Mouse (Mus musculus) forebrain, embryonic 13.5 days (tissue): ENCODE measurements around the gene Arhgap30. TPM values are rescaled to one million over a fixed set of nuclear protein-coding genes. Genes with fewer than 3 reads are reported as not detected.

Experiments
- ATAC-seq: fragments of 200-750 bp; cut with Nextera tagmentation; 2 replicates; pipeline ENCODE4 v1.8.0; 2017
- H3K27ac ChIP-seq: fragments of 300-500 bp; sonication (generic); 2 replicates; pipeline ENCODE4 v1.5.1; 2015; ENCODE audit warnings: inconsistent platforms, mild to moderate bottlenecking, moderate library complexity
- H3K27me3 ChIP-seq: fragments of 300-500 bp; sonication (generic); 2 replicates; pipeline ENCODE4 v1.6.1; 2015; ENCODE audit warnings: mild to moderate bottlenecking, inconsistent platforms
- H3K36me3 ChIP-seq: fragments of 300-500 bp; sonication (generic); 2 replicates; pipeline ENCODE4 v1.6.1; 2015; ENCODE audit warnings: mild to moderate bottlenecking, inconsistent platforms; ENCODE audit not compliant: poor library complexity, severe bottlenecking
- H3K4me1 ChIP-seq: fragments of 300-500 bp; sonication (generic); 2 replicates; pipeline ENCODE4 v1.6.1; 2015; ENCODE audit warnings: inconsistent platforms
- H3K4me2 ChIP-seq: fragments of 300-500 bp; sonication (generic); 2 replicates; pipeline ENCODE4 v1.6.1; 2015; ENCODE audit warnings: inconsistent platforms, mild to moderate bottlenecking, moderate library complexity
- H3K4me3 ChIP-seq: fragments of 300-500 bp; sonication (generic); 2 replicates; pipeline ENCODE4 v1.5.1; 2015; ENCODE audit warnings: mild to moderate bottlenecking, inconsistent platforms
- H3K9ac ChIP-seq: fragments of 300-500 bp; sonication (generic); 2 replicates; pipeline ENCODE4 v1.6.1; 2015; ENCODE audit warnings: mild to moderate bottlenecking, inconsistent platforms
- H3K9me3 ChIP-seq: fragments of 300-500 bp; sonication (generic); replicated peaks from 2 replicates; pipeline ENCODE4 v1.6.1; 2016; ENCODE audit warnings: inconsistent platforms
- WGBS: fragments of 180-500 bp; shearing (Covaris S2); methylation state at CpG from one replicate; pipeline ENCODE4 v1.1.7; 2015; 5-methylcytosine and 5-hydroxymethylcytosine counted together
- polyA plus RNA-seq: library from polyadenylated mRNA; unstranded; fragments of >200 nt; fragmentation: Nextera tagmentation; extraction: Ambion mirVana; gene quantifications from 2 replicates; pipeline ENCODE4 v1.2.1, GENCODE M21; 2015

Gene Arhgap30
- polyA plus RNA-seq, 1 experiment from 2014 or later: 0.36 TPM

- 17% methylated on average over 3 of the region's 3 CpGs for WGBS
- ATAC-seq: peak; percentile 11; the same call in 1 of the 2 replicates
- peaks cover 21% of the 10 kb centered on the region for H3K4me1 ChIP-seq
Measured at GRCm38 (mm10) chr1:171412446-171412845, 23.7 kb downstream of the Arhgap30 start.

GRCm38 (mm10) chr1:171413608-171414007, 24.9 kb downstream of the Arhgap30 start:
- H3K4me3 ChIP-seq: peak overlapping the region; percentile 92; the same call in 1 of the 2 replicates
- ATAC-seq: no peak
- H3K27ac ChIP-seq: no peak overlapping the region
- peak overlapping the region; percentile 60; the same call in 1 of the 2 replicates for H3K4me2 ChIP-seq
- H3K9me3 ChIP-seq: no peaks in the 10 kb centered on the region
- peaks cover 8% of the 10 kb centered on the region; the same call in 1 of the 2 replicates for H3K27me3 ChIP-seq
- peaks cover 21% of the 10 kb centered on the region for H3K4me1 ChIP-seq
- H3K36me3 ChIP-seq: peaks cover 41% of the 10 kb centered on the region
- H3K9ac ChIP-seq: 0 out of 2 replicates have a peak overlapping the region, but pooled peaks have one; percentile 12
- 75% methylated on average over 8 of the region's 8 CpGs for WGBS

More at GRCm38 (mm10) chr1:171412446-171412845, 23.7 kb downstream of the Arhgap30 start:
- Histone ChIP-seq H3K4me2 (peak overlapping the region; percentile 60), H3K9ac (peak overlapping the region; percentile 98), H3K36me3 (peaks cover 30% of the 10 kb centered on the region), H3K9me3 (no peaks in the 10 kb centered on the region), H3K4me3 (peak overlapping the region; percentile 92), H3K27ac (peak overlapping the region; percentile 92), H3K27me3 (peaks cover 19% of the 10 kb centered on the region)

DNA sequence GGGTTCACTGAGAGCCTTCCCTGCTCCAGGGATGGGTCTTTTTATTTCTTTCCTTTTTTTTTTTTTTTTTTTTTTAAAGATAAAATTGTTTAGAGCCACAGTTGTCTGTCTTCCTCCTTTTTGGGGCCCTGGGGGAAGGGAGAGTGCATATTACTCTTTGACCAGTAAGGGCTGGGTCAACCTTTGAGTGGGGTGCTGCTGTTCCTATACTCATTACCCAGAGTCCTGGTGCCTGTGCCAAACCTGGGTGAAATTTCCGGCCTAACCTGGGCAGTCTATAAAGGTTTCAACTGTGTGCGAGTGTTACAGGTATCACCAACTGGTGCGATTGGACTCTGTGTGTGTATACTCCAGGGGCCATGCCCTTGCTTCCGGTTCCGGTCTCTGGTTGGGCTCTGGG, 29.9 kb downstream of the Arhgap30 start, which contains the start of gene Tstd1:
TSS of gene Tstd1 (plus strand) at position 213 of the 400 bp plus-strand sequence.
- 94% methylated on average over 5 of the region's 5 CpGs for WGBS

GRCm38 (mm10) chr1:171419291-171419882, 30.6 kb downstream of the Arhgap30 start:
- H3K4me2 ChIP-seq: no peak overlapping the region
- peaks cover 70% of the 10 kb centered on the region for H3K36me3 ChIP-seq
- ATAC-seq: peak; percentile 19; the same call in 1 of the 2 replicates
- no peaks in the 10 kb centered on the region for H3K27me3 ChIP-seq
- 0 out of 2 replicates have a peak overlapping the region, but pooled peaks have one; percentile 10 for H3K27ac ChIP-seq
- 59% methylated on average over 12 of the region's 12 CpGs for WGBS
- peaks cover 2% of the 10 kb centered on the region for H3K4me1 ChIP-seq
- H3K9me3 ChIP-seq: no peaks in the 10 kb centered on the region
- H3K9ac ChIP-seq: no peak overlapping the region
- H3K4me3 ChIP-seq: no peak overlapping the region

More for the DNA sequence above, 29.9 kb downstream of the Arhgap30 start, which contains the start of gene Tstd1:
- Histone ChIP-seq H3K27me3 (no peaks in the 10 kb centered on the region), H3K27ac (0 out of 2 replicates have a peak within 1 kb of the TSS, but pooled peaks have one; percentile 10), H3K9ac (no peak within 1 kb of the TSS), H3K4me3 (no peak within 1 kb of the TSS), H3K36me3 (peaks cover 72% of the 10 kb centered on the region), H3K4me1 (peaks cover 9% of the 10 kb centered on the region), H3K4me2 (no peak within 1 kb of the TSS), H3K9me3 (no peaks in the 10 kb centered on the region)
- no peak for ATAC-seq

- H3K9me3 ChIP-seq: no peaks in the 10 kb centered on the region
- WGBS: 76% methylated on average over 5 of the region's 5 CpGs
- H3K4me3 ChIP-seq: no peak overlapping the region
- no peak overlapping the region for H3K4me2 ChIP-seq
- peaks cover 66% of the 10 kb centered on the region for H3K36me3 ChIP-seq
- ATAC-seq: peak; percentile 41; the same call in 1 of the 2 replicates
- H3K9ac ChIP-seq: no peak overlapping the region
- H3K27ac ChIP-seq: 0 out of 2 replicates have a peak overlapping the region, but pooled peaks have one; percentile 10
- no peaks in the 10 kb centered on the region for H3K27me3 ChIP-seq
- no peaks in the 10 kb centered on the region for H3K4me1 ChIP-seq
Measured at GRCm38 (mm10) chr1:171419905-171420304, 31.2 kb downstream of the Arhgap30 start.

DNA sequence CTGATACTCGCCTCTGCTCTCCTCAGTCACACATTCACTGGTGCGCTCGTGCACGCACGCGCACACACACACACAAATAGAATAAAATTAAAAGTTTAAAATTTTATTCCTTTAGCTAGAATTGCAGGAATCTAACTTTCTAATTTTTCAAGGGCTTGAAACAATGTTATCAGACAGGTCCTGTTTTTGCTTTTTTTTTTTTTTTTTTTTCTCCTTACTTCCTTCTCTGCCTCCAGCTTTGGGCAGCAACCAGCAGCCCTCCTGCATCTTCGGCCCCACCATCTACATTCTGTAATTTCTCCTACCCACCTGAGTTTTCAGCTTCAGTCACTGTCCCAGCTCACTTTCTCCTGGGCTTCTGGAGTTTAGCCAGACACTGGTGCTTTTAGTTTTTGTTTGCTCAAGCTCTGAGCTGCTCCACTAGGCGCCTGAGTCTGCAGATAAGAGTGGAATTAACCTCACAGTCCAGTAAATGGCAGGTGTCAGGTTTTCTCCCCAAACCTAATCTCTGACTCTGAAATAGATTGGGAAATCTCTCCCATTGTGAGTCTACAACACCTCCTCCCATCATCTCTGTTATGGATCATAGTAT, 33.8 kb downstream of the Arhgap30 start:
- H3K4me3 ChIP-seq: no peak overlapping the region
- H3K4me2 ChIP-seq: no peak overlapping the region
- H3K36me3 ChIP-seq: peaks cover 41% of the 10 kb centered on the region
- 89% methylated on average over 8 of the region's 8 CpGs for WGBS
- ATAC-seq: no peak
- H3K9me3 ChIP-seq: no peaks in the 10 kb centered on the region
- H3K27ac ChIP-seq: no peak overlapping the region
- no peaks in the 10 kb centered on the region for H3K4me1 ChIP-seq
- H3K27me3 ChIP-seq: no peaks in the 10 kb centered on the region
- H3K9ac ChIP-seq: no peak overlapping the region

DNA sequence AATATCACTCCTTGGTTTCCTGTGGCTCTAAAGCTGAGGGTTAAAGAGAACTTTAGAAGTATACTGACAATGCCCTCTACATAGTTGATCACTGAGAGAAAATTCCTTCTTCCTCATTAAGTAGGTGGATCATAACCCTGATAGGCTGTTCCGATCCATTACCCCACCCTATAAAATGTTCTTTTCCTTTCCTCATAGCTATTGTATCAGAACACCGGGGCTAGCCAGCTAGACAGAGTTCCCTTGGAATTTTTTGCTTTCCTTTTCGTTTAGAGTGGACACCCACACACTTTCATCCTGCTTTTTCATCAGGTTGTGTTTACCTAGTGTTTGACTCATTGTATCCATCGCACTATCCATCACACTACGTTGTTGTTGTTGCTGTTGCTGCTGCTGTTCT, 35.9 kb downstream of the Arhgap30 start:
- Histone ChIP-seq H3K27ac (no peak overlapping the region), H3K36me3 (peaks cover 20% of the 10 kb centered on the region), H3K4me3 (no peak overlapping the region), H3K4me1 (no peaks in the 10 kb centered on the region), H3K9me3 (no peaks in the 10 kb centered on the region), H3K9ac (no peak overlapping the region), H3K27me3 (no peaks in the 10 kb centered on the region), H3K4me2 (no peak overlapping the region)
- ATAC-seq: no peak
- WGBS: 78% methylated on average over 5 of the region's 5 CpGs

DNA sequence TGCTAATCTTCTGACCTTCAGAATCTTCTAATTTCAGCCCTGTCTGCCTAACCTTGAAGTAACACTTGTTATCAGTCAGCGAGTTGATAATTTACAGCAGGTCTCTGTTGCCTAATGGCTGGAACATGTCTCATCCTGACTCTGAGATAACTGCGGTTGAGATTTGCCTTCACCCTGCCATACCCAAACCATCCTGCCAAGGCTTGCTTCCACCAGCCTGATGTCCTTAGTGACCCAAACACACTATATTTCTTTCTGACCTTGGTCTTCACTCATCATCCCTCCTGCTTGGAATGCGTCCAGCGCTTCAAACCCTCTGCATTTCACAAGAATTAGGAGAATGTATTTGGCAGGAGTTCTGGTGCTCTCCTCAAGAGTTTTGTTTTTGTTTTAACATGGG, 36.4 kb downstream of the Arhgap30 start:
- Histone ChIP-seq H3K4me3 (no peak overlapping the region), H3K9ac (no peak overlapping the region), H3K36me3 (peaks cover 15% of the 10 kb centered on the region), H3K27ac (no peak overlapping the region), H3K9me3 (no peaks in the 10 kb centered on the region), H3K4me2 (no peak overlapping the region), H3K4me1 (no peaks in the 10 kb centered on the region), H3K27me3 (no peaks in the 10 kb centered on the region)
- ATAC-seq: no peak
- 88% methylated on average over 4 of the region's 4 CpGs for WGBS

- Histone ChIP-seq H3K4me2 (no peak overlapping the region), H3K9ac (no peak overlapping the region), H3K4me3 (no peak overlapping the region), H3K27ac (no peak overlapping the region), H3K9me3 (no peaks in the 10 kb centered on the region), H3K4me1 (peaks cover 1% of the 10 kb centered on the region; the same call in 1 of the 2 replicates), H3K36me3 (no peaks in the 10 kb centered on the region), H3K27me3 (peaks cover 17% of the 10 kb centered on the region)
- 88% methylated on average over 5 of the region's 5 CpGs for WGBS
- ATAC-seq: no peak
Measured at GRCm38 (mm10) chr1:171432158-171432557, 43.4 kb downstream of the Arhgap30 start.

GRCm38 (mm10) chr1:171435288-171435814, 46.6 kb downstream of the Arhgap30 start:
- WGBS: 67% methylated on average over 7 of the region's 7 CpGs
- no peak for ATAC-seq
- H3K27me3 ChIP-seq: peaks cover 46% of the 10 kb centered on the region
- no peak overlapping the region for H3K4me2 ChIP-seq
- H3K9ac ChIP-seq: no peak overlapping the region
- peaks cover 10% of the 10 kb centered on the region for H3K4me1 ChIP-seq
- no peaks in the 10 kb centered on the region for H3K36me3 ChIP-seq
- no peak overlapping the region for H3K27ac ChIP-seq
- H3K9me3 ChIP-seq: no peaks in the 10 kb centered on the region
- H3K4me3 ChIP-seq: no peak overlapping the region

- Histone ChIP-seq H3K27me3 (peaks cover 46% of the 10 kb centered on the region), H3K4me3 (no peak overlapping the region), H3K36me3 (no peaks in the 10 kb centered on the region), H3K9me3 (no peaks in the 10 kb centered on the region), H3K9ac (no peak overlapping the region), H3K27ac (no peak overlapping the region), H3K4me1 (peaks cover 10% of the 10 kb centered on the region), H3K4me2 (no peak overlapping the region)
- ATAC-seq: no peak
- WGBS: 82% methylated on average over 1 of the region's 1 CpGs
Measured at GRCm38 (mm10) chr1:171435974-171436373, 47.2 kb downstream of the Arhgap30 start.
